Mouse (Mus musculus) spleen, adult 2 months (tissue): Measurements from ENCODE around the gene Chst1. TPM values are rescaled to one million over a fixed set of nuclear protein-coding genes. Genes with fewer than 3 reads are reported as not detected.

ENCODE experiments used
- DNase-seq, 2 experiments: peaks; one replicate each; pipeline versions ENCODE4 v3.0.0 to v3.0.0-alpha.2; 2012 to 2021; ENCODE audit warnings: low spot score in 2 of 2, low read depth in 1 of 2
- H3K27ac ChIP-seq: fragments of 200-500 bp; 2 replicates; pipeline ENCODE4 v1.5.1; 2012; ENCODE audit warnings: low read length, inconsistent platforms; ENCODE audit not compliant: insufficient read depth
- H3K27me3 ChIP-seq: fragments of 200-500 bp; 2 replicates; pipeline ENCODE4 v1.6.1; 2012; ENCODE audit warnings: mild to moderate bottlenecking, moderate library complexity, low read length, inconsistent platforms; ENCODE audit not compliant: control insufficient read depth, insufficient read depth
- H3K36me3 ChIP-seq: fragments of 200-500 bp; 2 replicates; pipeline ENCODE4 v1.6.1; 2012; ENCODE audit warnings: mild to moderate bottlenecking, low read length, inconsistent platforms; ENCODE audit not compliant: control insufficient read depth, insufficient read depth
- H3K4me1 ChIP-seq: fragments of 200-500 bp; 2 replicates; pipeline ENCODE4 v1.6.1; 2011; ENCODE audit warnings: inconsistent platforms; ENCODE audit not compliant: control insufficient read depth, insufficient read depth, insufficient read length
- H3K4me3 ChIP-seq: fragments of 200-500 bp; 2 replicates; pipeline ENCODE4 v1.5.1; 2011; ENCODE audit warnings: mild to moderate bottlenecking, inconsistent platforms; ENCODE audit not compliant: insufficient read depth, insufficient read length; ENCODE audit errors: extremely low read depth
- CTCF ChIP-seq: fragments of 200-500 bp; IDR thresholded peaks from 2 replicates; pipeline ENCODE4 v1.5.1; 2011; ENCODE audit warnings: mild to moderate bottlenecking, inconsistent platforms; ENCODE audit not compliant: insufficient read depth, insufficient read length, insufficient replicate concordance; ENCODE audit errors: extremely low read depth
- POLR2A ChIP-seq: fragments of 200-500 bp; IDR thresholded peaks from 2 replicates; pipeline ENCODE4 v1.6.1; 2011; ENCODE audit warnings: low read depth, low read length, inconsistent platforms
- WGBS: fragments of 180-500 bp; shearing (Covaris S2); methylation state at CpG from one replicate; pipeline ENCODE4 v1.1.7; 2018; 5-methylcytosine and 5-hydroxymethylcytosine counted together
- polyA plus RNA-seq: library from polyadenylated mRNA; depleted of rRNA; stranded (reverse); fragments of >200 nt; gene quantifications from 2 replicates; pipeline ENCODE4 v1.2.3, GENCODE M21; 2012

The Chst1 gene
- polyA plus RNA-seq, 1 experiment, result 20.0 TPM

DNA sequence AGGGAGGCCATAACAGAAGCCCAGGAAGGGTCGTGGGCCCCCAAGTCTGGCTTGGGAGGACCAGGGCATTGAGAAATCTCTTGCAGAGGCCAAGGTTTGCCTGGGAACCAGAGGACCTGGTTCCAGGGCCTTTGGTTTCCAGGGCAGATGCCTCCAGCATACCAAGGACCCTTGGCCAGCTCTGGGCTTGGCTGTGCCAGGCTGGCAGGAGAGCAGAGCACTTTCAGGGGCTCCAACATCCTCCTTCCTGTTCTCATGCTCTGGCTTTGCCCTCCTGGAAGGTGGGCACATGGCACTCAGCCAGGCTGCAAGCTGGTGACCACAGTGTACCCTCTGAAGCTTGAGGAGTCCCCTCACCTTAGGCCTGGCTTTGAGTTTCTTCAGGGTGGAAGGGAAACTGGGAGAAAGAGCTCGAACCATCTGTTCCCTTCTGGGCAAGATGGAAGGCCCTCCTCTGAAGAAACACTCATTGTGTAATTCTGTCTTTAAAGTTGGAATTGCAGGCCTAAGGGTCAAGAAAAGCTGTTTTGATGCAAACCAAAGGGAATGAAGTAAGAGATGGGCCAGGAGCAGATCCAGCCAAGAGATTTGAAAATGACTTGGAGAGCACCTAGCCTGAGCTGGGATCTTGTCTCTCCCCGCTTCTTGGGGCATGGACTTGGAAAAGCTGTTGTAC is 10.3 kb downstream of the Chst1 start:
- TF ChIP-seq CTCF (no peak), POLR2A (no peak)
- DNase-seq, result no peak
- WGBS, result 90% methylated on average over 3 of the region's 3 CpGs
- H3K27ac ChIP-seq, result no peak overlapping the region
- no peaks in the 10 kb centered on the region for H3K4me1 ChIP-seq
- H3K36me3 ChIP-seq, result no peaks in the 10 kb centered on the region
- H3K4me3 ChIP-seq, result no peak overlapping the region
- H3K27me3 ChIP-seq, result no peaks in the 10 kb centered on the region

DNA sequence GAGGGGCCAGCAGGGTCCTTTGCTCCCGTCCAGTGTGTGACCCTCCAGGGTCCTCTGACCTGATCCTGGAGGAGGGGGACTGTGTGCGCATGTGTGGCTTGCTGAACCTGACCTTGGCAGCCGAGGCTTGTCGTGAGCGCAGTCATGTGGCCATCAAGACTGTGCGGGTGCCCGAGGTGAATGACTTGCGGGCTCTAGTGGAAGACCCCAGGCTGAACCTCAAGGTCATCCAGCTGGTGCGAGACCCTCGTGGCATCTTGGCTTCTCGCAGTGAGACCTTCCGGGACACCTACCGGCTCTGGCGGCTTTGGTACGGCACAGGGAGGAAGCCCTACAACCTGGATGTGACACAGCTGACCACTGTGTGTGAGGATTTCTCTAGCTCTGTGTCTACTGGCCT is 14.1 kb downstream of the Chst1 start:
- Histone ChIP-seq H3K27ac (no peak overlapping the region), H3K4me1 (no peaks in the 10 kb centered on the region), H3K36me3 (no peaks in the 10 kb centered on the region), H3K27me3 (no peaks in the 10 kb centered on the region), H3K4me3 (no peak overlapping the region)
- WGBS, result 96% methylated on average over 15 of the region's 15 CpGs
- no peak for DNase-seq
- TF ChIP-seq POLR2A, result no peak
- TF ChIP-seq CTCF, result no peak

DNA sequence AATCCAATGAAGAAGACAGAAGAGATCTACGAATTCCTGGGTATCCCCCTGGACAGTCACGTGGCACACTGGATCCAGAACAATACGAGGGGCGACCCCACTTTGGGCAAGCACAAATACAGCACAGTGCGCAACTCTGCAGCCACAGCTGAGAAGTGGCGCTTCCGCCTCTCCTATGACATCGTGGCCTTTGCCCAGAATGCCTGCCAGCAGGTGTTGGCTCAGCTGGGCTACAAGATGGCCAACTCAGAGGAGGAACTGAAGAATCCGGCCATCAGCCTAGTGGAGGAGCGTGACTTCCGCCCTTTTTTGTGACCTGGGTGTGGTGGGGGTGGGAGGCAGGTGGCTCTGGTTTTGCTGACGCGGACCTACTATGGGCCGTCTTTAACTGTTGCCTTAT is 14.6 kb downstream of the Chst1 start:
- Histone ChIP-seq H3K27ac (no peak overlapping the region), H3K27me3 (no peaks in the 10 kb centered on the region), H3K4me3 (no peak overlapping the region), H3K4me1 (no peaks in the 10 kb centered on the region), H3K36me3 (no peaks in the 10 kb centered on the region)
- no peak for DNase-seq
- TF ChIP-seq CTCF (no peak), POLR2A (no peak)
- WGBS, result 87% methylated on average over 14 of the region's 14 CpGs

DNA sequence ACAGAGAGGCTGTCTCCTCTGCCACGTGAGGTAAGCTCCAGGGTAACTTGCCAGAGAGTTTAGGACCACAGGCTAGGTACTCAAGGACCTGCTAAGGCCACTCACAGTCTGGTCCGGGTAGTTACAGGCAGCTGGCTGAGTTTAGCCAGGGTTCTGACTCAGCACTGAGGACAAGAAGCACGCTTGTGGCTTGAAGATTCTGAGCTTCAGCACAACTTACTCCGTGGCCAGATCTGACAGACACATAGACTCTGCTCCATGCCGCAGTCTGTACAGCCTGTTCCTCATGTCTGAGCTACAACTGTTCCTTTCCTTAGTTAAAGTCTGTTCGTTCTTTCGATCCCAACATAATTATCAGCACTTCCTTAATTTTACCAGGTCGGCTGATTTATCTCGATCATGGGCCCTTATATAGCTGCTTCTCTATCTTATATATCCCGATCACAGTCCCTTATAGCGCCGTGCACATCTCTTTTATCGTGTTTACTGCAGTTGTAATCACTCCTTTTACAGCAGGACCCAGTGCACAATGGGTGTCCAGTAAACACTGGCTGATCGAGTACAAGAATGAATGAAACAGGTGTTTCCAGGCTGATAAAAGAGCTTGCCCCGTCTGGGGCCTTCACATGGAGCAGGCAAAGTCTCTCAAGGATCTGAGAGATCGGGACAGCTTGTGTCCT is 17.7 kb downstream of the Chst1 start:
- H3K4me3 ChIP-seq, result no peak overlapping the region
- no peak for DNase-seq
- no peaks in the 10 kb centered on the region for H3K27me3 ChIP-seq
- WGBS, result 61% methylated on average over 16 of the region's 16 CpGs
- no peak for TF ChIP-seq CTCF
- no peak for TF ChIP-seq POLR2A
- H3K27ac ChIP-seq, result no peak overlapping the region
- no peaks in the 10 kb centered on the region for H3K4me1 ChIP-seq
- no peaks in the 10 kb centered on the region for H3K36me3 ChIP-seq

DNA sequence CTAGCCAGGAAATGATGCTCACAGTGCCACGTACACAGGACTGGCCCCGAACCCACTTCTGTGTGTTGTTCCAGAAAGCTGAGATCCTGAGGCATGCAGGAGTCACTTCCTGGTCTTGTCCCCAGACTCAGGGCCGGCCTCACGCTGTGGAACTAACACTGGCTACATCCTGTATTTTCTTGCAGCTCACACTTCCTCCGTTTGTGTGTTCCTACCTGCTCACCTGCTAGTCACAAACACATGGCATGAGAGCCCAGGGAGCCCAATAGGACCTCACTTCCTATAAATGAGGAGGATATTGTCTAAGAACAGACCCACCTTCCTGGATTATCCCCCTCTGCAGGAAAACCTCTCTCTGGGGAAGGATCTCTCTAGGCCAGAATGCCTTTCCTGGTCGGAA is 18.5 kb downstream of the Chst1 start:
- H3K36me3 ChIP-seq, result no peaks in the 10 kb centered on the region
- H3K27me3 ChIP-seq, result no peaks in the 10 kb centered on the region
- no peak for DNase-seq
- TF ChIP-seq POLR2A (no peak), CTCF (no peak)
- WGBS, result 51% methylated on average over 6 of the region's 6 CpGs
- H3K4me1 ChIP-seq, result no peaks in the 10 kb centered on the region
- no peak overlapping the region for H3K4me3 ChIP-seq
- no peak overlapping the region for H3K27ac ChIP-seq

DNA sequence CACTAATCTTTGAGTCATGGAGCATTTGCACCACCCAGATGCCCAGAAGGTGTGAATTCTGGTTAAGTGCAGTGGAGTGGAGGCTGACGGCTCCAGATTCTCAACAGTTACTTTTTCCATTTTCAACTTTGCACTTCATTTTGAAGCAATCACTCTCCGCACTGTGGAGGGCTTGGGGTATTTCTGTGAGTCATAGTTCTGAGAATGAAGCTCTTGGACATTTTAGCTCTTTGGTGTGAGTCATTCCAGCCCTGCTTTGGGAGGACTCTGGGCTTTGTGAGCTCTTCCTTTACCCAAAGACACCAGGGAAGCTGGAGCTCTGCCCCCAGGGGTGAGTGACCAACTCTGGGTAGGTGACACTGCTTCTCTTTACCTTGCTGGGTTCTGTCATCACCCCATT is 28.1 kb downstream of the Chst1 start:
- no peak overlapping the region for H3K27ac ChIP-seq
- WGBS, result 55% methylated on average over 2 of the region's 2 CpGs
- TF ChIP-seq CTCF (no peak), POLR2A (no peak)
- no peaks in the 10 kb centered on the region for H3K36me3 ChIP-seq
- H3K4me1 ChIP-seq, result no peaks in the 10 kb centered on the region
- no peaks in the 10 kb centered on the region for H3K27me3 ChIP-seq
- no peak overlapping the region for H3K4me3 ChIP-seq
- DNase-seq, result no peak

DNA sequence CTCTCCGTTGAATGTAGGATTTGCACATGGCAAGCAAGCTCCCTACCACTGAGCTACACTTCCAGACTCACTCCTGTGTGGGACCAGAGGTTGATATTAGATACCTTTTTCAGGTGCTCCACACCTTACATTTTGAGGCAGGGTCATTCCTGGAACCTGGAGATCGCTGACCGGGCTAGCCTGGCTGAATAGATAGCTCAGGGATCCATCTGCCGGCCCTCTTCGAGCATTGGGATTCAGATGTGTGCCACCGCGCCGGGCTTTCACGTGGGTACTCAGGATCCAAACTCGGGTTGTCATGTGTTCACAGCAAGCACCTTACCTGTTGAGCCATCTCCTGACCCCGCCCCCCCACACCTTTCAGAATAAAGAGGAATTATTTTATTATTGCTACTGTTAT is 31.3 kb downstream of the Chst1 start:
- Histone ChIP-seq H3K27me3 (no peaks in the 10 kb centered on the region), H3K4me1 (no peaks in the 10 kb centered on the region), H3K4me3 (no peak overlapping the region), H3K36me3 (no peaks in the 10 kb centered on the region), H3K27ac (no peak overlapping the region)
- WGBS, result 93% methylated on average over 11 of the region's 11 CpGs
- TF ChIP-seq POLR2A, result no peak
- no peak for DNase-seq
